Mouse (Mus musculus) heart, embryonic 13.5 days (tissue): ENCODE measurements around the gene Epb41. TPM values are rescaled to one million over a fixed set of nuclear protein-coding genes. Genes with fewer than 3 reads are reported as not detected.

Experiments
- ATAC-seq: fragments of 200-750 bp; cut with Nextera tagmentation; 2 replicates; pipeline ENCODE4 v1.8.0; 2017; ENCODE audit warnings: moderate TSS enrichment; ENCODE audit not compliant: insufficient number of reproducible peaks, low FRiP score, low TSS enrichment; ENCODE audit errors: extremely low read depth
- H3K27ac ChIP-seq: fragments of 300-500 bp; sonication (generic); replicated peaks from 2 replicates; pipeline ENCODE4 v1.5.1; 2015; ENCODE audit warnings: moderate library complexity, mild to moderate bottlenecking, inconsistent platforms
- H3K27me3 ChIP-seq: fragments of 300-500 bp; sonication (generic); replicated peaks from 2 replicates; pipeline ENCODE4 v1.6.1; 2015; ENCODE audit warnings: mild to moderate bottlenecking, inconsistent platforms
- H3K36me3 ChIP-seq: fragments of 300-500 bp; sonication (generic); 2 replicates; pipeline ENCODE4 v1.6.1; 2015; ENCODE audit warnings: mild to moderate bottlenecking, inconsistent platforms
- H3K4me1 ChIP-seq: fragments of 300-500 bp; sonication (generic); 2 replicates; pipeline ENCODE4 v1.6.1; 2015; ENCODE audit warnings: inconsistent platforms
- H3K4me2 ChIP-seq: fragments of 300-500 bp; sonication (generic); 2 replicates; pipeline ENCODE4 v1.6.1; 2015; ENCODE audit warnings: inconsistent platforms, mild to moderate bottlenecking, moderate library complexity
- H3K4me3 ChIP-seq: fragments of 300-500 bp; sonication (generic); 2 replicates; pipeline ENCODE4 v1.5.1; 2015; ENCODE audit warnings: moderate library complexity, mild to moderate bottlenecking, inconsistent platforms
- H3K9ac ChIP-seq: fragments of 300-500 bp; sonication (generic); 2 replicates; pipeline ENCODE4 v1.6.1; 2015; ENCODE audit warnings: inconsistent platforms, mild to moderate bottlenecking, moderate library complexity
- H3K9me3 ChIP-seq: fragments of 300-500 bp; sonication (generic); 2 replicates; pipeline ENCODE4 v1.6.1; 2016; ENCODE audit warnings: inconsistent platforms
- WGBS: fragments of 180-500 bp; shearing (Covaris S2); methylation state at CpG from one replicate; pipeline ENCODE4 v1.1.7; 2015; ENCODE audit warnings: mixed read lengths; 5-methylcytosine and 5-hydroxymethylcytosine counted together
- polyA plus RNA-seq: library from polyadenylated mRNA; unstranded; fragments of >200 nt; fragmentation: Nextera tagmentation; extraction: Ambion mirVana; gene quantifications from 2 replicates; pipeline ENCODE4 v1.2.1, GENCODE M21; 2015

The Epb41 gene
- polyA plus RNA-seq, 1 experiment from 2014 or later: 76.5 TPM

DNA sequence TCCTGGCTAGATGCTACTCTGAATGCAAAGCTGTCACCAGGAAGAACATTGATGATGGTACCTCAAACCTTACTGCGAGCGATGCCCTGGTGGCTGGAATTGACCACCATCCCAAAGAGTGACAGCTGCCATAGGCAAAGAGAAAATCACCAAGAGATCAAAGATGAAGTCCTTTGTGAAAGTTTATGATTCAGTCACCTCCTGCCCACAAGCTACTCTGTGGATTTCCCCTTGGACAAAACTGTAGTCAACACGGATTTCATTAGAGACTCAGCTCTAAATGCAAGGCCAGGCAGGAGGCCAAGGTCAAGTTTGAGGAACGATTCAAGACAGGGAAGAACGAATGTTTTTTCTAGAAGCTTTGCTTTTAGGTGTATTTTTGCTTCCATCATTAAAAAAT is 18.8 kb upstream of the Epb41 start:
- Histone ChIP-seq H3K4me1 (peaks cover 5% of the 10 kb centered on the region), H3K4me2 (no peak overlapping the region), H3K27ac (no peak overlapping the region), H3K4me3 (no peak overlapping the region), H3K9me3 (no peaks in the 10 kb centered on the region), H3K36me3 (no peaks in the 10 kb centered on the region), H3K27me3 (no peaks in the 10 kb centered on the region; the same call in 1 of the 2 replicates), H3K9ac (no peak overlapping the region)
- no peak for ATAC-seq
- WGBS: 86% methylated on average over 5 of the region's 5 CpGs

DNA sequence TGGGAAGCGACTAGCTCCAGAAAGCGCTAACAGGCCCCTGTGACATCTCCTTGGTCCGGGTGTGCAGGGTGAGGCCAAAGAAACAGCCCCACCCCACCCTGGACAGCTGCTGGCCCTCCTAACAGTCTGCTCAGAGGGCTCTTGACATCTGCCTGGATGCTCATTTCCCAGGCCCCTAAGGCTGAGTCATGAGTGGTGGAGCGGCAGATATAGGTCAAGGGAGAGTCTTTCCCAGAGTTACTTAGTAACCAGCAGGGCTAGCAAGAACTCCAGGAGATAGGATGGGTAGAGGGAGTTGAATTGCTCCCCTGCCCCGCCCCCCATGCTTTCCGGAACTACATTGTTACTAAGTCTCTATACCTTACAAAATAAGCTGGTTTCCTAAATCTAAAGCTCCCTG is 18.0 kb upstream of the Epb41 start:
- no peaks in the 10 kb centered on the region for H3K4me1 ChIP-seq
- no peak for ATAC-seq
- no peaks in the 10 kb centered on the region; the same call in 1 of the 2 replicates for H3K27me3 ChIP-seq
- no peak overlapping the region for H3K9ac ChIP-seq
- WGBS: 64% methylated on average over 6 of the region's 6 CpGs
- no peak overlapping the region for H3K27ac ChIP-seq
- H3K4me2 ChIP-seq: no peak overlapping the region
- no peaks in the 10 kb centered on the region for H3K36me3 ChIP-seq
- H3K4me3 ChIP-seq: no peak overlapping the region
- H3K9me3 ChIP-seq: no peaks in the 10 kb centered on the region

DNA sequence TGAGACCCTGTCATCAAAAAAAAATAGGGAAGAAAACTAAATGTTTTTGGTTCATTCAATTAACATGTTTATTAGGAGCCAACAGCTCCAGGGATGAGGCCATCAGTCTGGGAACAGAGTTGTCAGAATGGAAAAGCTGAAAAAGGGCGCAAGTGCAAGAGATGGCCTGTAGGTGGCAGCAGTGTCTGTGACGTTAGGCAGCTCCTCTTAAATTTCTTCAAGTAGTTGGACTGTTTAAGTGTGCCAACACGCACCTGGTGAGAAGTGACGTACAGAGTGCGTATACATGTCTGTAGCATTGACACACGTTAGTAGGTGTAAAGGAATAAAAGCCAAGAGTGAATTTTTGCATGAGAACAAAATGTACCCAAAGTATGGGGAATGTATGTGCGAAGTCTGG is 13.8 kb upstream of the Epb41 start:
- Histone ChIP-seq H3K9ac (no peak overlapping the region), H3K4me2 (no peak overlapping the region), H3K36me3 (no peaks in the 10 kb centered on the region), H3K9me3 (no peaks in the 10 kb centered on the region), H3K27me3 (no peaks in the 10 kb centered on the region), H3K27ac (no peak overlapping the region), H3K4me1 (peaks cover 3% of the 10 kb centered on the region), H3K4me3 (no peak overlapping the region)
- WGBS: 18% methylated on average over 7 of the region's 7 CpGs
- ATAC-seq: no peak

DNA sequence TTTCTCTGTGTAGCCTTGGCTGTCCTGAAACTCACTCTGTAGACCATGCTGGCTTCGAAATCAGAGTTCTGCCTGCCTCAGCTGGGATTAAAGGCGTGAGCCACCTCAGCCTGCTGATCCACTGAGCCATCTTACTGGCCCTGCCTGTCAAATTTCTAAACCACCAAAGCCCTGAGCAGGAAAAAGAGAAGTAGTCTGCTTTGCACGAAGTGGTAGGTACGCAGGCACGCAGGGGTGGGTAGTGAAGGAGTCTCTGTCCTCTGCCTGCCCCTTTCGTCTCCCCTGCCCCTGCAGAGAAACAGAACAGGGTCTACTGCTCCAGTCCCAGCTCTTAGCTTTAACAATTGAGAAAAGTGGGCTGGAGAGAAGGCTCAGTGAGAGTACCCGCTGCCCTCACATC is 10.0 kb upstream of the Epb41 start:
- no peak for ATAC-seq
- H3K27ac ChIP-seq: no peak overlapping the region
- H3K36me3 ChIP-seq: no peaks in the 10 kb centered on the region
- no peak overlapping the region for H3K4me2 ChIP-seq
- WGBS: 79% methylated on average over 7 of the region's 7 CpGs
- H3K4me3 ChIP-seq: no peak overlapping the region
- no peak overlapping the region for H3K9ac ChIP-seq
- H3K27me3 ChIP-seq: no peaks in the 10 kb centered on the region
- H3K4me1 ChIP-seq: peaks cover 9% of the 10 kb centered on the region
- no peaks in the 10 kb centered on the region for H3K9me3 ChIP-seq

DNA sequence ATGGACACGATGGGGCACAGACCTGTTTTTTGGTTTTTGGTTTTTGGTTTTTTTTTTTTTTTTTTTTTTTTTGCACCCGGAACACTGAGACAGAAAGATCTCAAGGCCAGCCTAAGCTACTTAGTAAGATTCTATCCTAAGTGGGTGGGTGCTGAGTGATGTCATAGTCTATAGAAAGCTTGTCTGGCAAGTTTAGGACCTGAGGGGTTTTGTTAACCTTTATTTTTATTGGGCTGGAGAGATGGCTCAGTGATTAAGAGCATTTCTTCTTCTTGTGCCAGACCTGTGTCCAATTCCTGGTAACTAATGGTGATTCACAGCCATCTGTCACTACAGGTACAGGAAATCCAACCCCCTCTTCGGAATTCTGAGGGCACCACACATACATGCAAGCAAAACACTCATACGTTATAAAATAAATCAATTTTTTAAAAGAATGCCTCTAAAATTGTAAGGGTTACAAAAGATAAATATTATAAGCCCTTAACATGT is 5.4 kb upstream of the Epb41 start:
- no peak overlapping the region for H3K4me3 ChIP-seq
- H3K4me2 ChIP-seq: no peak overlapping the region
- no peaks in the 10 kb centered on the region for H3K9me3 ChIP-seq
- no peak overlapping the region for H3K27ac ChIP-seq
- no peak for ATAC-seq
- H3K36me3 ChIP-seq: no peaks in the 10 kb centered on the region
- H3K27me3 ChIP-seq: no peaks in the 10 kb centered on the region
- peaks cover 52% of the 10 kb centered on the region for H3K4me1 ChIP-seq
- 52% methylated on average over 4 of the region's 4 CpGs for WGBS
- H3K9ac ChIP-seq: no peak overlapping the region

DNA sequence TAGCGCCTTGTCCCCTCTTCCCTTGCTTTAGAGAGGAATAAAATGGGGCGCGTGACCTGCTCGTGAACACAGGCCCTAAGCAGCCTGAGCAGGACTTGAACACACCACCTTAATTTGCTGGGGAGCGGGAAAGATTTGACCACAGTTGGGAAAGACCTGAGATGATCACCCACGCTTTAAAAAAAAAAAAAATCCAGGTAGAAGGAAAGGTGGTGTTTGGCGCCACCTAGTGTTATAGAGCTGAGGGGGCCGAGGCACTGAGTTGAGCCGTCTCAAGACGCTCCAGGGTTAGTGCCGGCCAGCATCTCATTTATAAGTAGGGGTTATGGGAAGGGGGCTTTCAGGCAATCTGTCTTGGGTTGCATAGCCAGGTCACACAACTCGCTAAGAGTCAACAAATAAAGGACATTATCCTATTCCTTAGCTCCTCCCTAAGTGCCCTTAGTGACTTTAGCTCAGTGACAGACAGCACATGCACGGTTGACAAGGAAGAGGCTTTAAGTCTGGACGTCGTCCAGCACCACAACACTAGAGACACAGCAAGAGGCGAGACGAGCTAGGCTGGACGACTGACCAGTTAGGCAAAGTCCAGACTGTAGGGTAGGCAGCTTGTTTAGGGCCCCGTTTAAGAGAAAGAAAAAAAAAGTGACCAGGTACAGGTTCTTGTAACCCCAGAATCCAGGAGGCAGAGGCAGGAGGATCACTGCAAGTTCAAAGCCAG is 4.6 kb upstream of the Epb41 start:
- 10% methylated on average over 19 of the region's 19 CpGs for WGBS
- H3K27ac ChIP-seq: no peak overlapping the region
- no peaks in the 10 kb centered on the region for H3K27me3 ChIP-seq
- ATAC-seq: no peak
- peak overlapping the region; percentile 26; the same call in 1 of the 2 replicates for H3K9ac ChIP-seq
- H3K36me3 ChIP-seq: no peaks in the 10 kb centered on the region
- H3K4me3 ChIP-seq: 0 out of 2 replicates have a peak overlapping the region, but pooled peaks have one; percentile 15
- peak overlapping the region; percentile 88 for H3K4me2 ChIP-seq
- H3K9me3 ChIP-seq: no peaks in the 10 kb centered on the region
- peaks cover 55% of the 10 kb centered on the region for H3K4me1 ChIP-seq

DNA sequence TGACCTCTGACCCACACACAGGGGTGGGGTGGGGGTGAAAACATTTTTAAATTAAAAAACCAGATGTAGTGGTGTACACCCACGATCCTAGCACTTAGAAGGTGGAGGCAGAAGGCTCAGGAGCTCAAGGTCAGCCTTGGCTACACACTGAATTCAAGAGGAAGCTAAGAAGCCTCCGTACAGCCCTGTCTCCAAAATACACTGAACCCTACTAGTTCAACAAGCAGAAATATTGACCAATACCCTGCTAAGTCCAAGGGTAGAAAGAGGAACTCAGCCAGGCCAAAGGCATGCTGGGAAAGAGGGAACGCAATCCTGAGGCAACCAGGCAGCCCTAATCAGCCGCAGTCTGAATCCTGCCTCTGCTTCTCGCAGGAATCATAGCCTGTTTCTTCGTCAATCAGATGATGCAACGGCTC is 3.2 kb upstream of the Epb41 start:
- Histone ChIP-seq H3K4me1 (peaks cover 56% of the 10 kb centered on the region), H3K27me3 (no peaks in the 10 kb centered on the region), H3K9me3 (no peaks in the 10 kb centered on the region), H3K9ac (peak overlapping the region; percentile 0; the same call in 1 of the 2 replicates), H3K27ac (peak overlapping the region; percentile 96), H3K4me3 (no peak overlapping the region), H3K4me2 (peak overlapping the region; percentile 88), H3K36me3 (no peaks in the 10 kb centered on the region)
- ATAC-seq: no peak
- WGBS: 50% methylated on average over 7 of the region's 7 CpGs

DNA sequence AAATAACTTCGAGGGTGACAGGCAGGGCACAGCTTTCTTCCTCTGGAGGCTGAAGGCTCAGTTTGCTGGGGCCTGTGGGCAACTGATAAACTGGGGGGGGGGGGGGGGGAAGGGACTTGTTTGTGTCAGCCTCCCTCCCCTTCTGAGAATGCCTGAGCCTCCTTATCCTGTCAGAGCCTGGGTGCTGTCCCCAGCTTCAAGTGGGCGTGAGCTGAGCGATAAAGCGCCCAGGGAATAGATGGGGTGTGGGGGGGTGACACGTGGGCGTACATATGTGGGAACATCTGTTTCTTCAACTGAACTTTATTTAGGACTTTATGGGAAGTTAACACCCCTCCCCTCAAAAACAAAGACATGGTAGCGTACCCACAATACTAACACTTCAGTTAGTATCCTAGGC is 2.3 kb upstream of the Epb41 start:
- H3K4me3 ChIP-seq: peak overlapping the region; percentile 66
- peaks cover 64% of the 10 kb centered on the region for H3K4me1 ChIP-seq
- peak overlapping the region; percentile 88 for H3K4me2 ChIP-seq
- H3K9ac ChIP-seq: peak overlapping the region; percentile 73
- ATAC-seq: peak; percentile 14; the same call in 1 of the 2 replicates
- H3K27me3 ChIP-seq: no peaks in the 10 kb centered on the region
- no peaks in the 10 kb centered on the region for H3K36me3 ChIP-seq
- peak overlapping the region; percentile 96 for H3K27ac ChIP-seq
- no peaks in the 10 kb centered on the region for H3K9me3 ChIP-seq
- WGBS: 29% methylated on average over 7 of the region's 7 CpGs

DNA sequence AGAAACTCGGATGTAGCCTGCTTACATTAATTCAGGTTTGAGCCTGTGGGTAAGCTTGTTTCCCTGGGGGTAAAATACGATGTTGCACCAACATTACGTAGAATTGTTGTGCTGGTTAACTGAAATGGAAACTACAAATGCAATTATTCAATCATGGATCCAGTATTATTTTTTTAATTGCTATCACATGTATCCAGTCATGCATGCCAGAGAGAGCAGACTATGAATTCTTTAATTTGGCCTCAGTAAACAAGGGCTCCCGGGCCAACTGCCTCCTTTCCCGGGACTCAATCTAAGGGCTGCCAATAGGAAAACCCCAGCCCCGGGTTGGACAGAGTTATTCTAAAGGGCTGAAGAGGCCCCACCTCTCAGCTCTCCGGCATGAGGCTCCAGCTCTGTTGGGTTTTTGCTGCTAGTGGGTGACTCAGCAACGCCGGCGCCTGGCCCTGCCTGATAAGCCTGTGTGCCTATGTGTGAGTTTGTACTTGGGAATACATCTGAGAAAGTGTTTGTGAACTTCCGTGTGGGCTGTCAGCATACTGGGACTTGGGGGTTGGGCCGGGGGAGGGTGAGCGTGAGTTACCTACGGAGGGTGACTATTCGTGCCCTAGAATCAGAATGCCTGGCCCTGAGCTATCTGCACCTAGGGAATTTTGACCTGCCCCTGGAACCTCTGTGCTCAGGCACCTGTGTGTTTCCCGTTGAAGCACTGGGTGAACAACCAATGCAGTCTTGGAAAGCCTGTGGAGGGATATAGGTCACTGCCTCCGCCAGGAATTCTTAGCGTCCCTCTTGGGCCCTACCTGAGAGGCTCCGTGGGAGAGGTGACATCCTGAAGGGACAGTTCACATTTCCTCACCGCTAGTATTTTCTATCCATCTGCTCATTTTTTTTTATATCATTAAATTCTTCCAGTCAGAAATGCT is 1.6 kb upstream of the Epb41 start:
- H3K4me3 ChIP-seq: peak overlapping the region; percentile 66
- no peaks in the 10 kb centered on the region for H3K9me3 ChIP-seq
- ATAC-seq: peak; percentile 56
- H3K36me3 ChIP-seq: no peaks in the 10 kb centered on the region
- H3K4me2 ChIP-seq: peak overlapping the region; percentile 88
- H3K4me1 ChIP-seq: peaks cover 71% of the 10 kb centered on the region
- peak overlapping the region; percentile 96 for H3K27ac ChIP-seq
- H3K9ac ChIP-seq: peak overlapping the region; percentile 73
- no peaks in the 10 kb centered on the region for H3K27me3 ChIP-seq
- 13% methylated on average over 20 of the region's 20 CpGs for WGBS

DNA sequence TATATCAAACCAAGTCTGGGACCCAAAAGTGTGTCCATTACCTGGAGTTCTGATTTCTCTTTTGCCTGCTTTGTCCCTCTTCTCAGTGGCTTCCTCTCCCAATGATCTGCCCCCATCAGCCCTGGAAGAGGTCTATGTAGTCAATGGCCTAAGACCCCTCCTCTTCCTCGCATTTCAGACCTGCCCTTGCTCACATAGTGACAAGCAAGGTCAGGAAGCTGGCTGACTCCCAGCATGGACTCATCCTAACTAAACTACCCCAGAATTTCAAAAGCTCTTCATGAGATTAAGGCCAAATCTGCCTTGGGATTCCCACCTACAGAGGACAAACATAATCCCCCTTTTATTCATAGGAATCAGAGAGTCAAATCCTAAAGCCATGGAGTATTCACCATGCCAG is 675 bp upstream of the Epb41 start:
- peaks cover 3% of the 10 kb centered on the region; the same call in 1 of the 2 replicates for H3K36me3 ChIP-seq
- H3K4me1 ChIP-seq: peaks cover 79% of the 10 kb centered on the region
- H3K4me3 ChIP-seq: peak overlapping the region; percentile 66
- peak overlapping the region; percentile 96 for H3K27ac ChIP-seq
- ATAC-seq: no peak
- peak overlapping the region; percentile 88 for H3K4me2 ChIP-seq
- 35% methylated on average over 1 of the region's 1 CpGs for WGBS
- H3K9me3 ChIP-seq: no peaks in the 10 kb centered on the region
- H3K9ac ChIP-seq: peak overlapping the region; percentile 52; the same call in 1 of the 2 replicates
- no peaks in the 10 kb centered on the region for H3K27me3 ChIP-seq
